Mouse (Mus musculus): ENCODE measurements around the gene Gm20431.

- TF ChIP-seq CTCF (IDR thresholded peaks at IDR 0.05; ENCODE audit: extremely low read depth, insufficient read depth, low read length) (no peak), POLR2A (IDR thresholded peaks at IDR 0.05; ENCODE audit: extremely low read depth, insufficient read depth, low read length) (no peak)
Measured at GRCm38 (mm10) chr2:167691871-167692661, 30.8 kb upstream of the Gm20431 start.

All from cortical plate, adult 2 months (tissue).